Mouse (Mus musculus) MEL-GATA-1-ER (cell line): ENCODE results near the gene Gpm6a.

Experiments
- DNase-seq: peaks from one replicate; pipeline ENCODE4 v3.0.0-alpha.2; 2012; ENCODE audit warnings: low read depth; ENCODE audit errors: extremely low read depth

Gene Gpm6a

DNA sequence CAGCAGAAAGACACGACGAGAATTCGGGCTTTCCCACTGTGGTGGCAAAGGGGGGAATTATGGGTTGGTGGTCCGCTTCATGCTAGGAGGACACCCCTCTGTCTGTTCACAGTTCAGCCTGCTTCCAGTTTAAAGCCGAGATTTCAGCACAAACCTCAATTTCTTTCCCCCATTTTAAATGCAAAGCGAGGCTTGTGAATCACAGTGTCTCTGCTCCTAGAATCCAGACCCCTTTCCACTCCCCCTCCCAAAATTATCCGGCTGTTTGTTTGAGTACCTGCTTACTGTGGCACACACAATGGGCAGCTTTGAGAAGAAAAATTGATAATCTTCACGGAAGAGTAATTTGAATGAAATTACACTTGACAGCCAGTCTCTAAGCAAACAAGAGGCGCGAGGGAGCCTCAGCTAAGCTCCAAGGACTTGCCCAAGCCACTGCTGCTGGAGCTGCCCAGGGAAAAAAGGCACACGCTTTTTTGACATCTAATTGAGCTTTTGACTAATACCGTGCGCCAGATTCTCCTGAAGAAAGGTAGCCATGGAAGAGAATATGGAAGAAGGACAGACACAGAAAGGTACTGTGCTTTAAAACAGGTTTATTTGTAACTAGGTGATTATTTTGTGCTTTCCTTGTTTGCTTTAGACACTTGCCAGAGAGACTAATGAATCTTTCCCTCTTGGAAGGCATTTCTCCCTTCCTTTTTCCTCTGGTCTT is at the start of gene Gpm6a:
TSS of gene Gpm6a (plus strand) at position 103 of the 715 bp plus-strand sequence.
- DNase-seq: no peak

- no peak for DNase-seq
These were observed 41.8 kb upstream of the Gpm6a start for GRCm38 (mm10) chr8:54912891-54913290.

DNA sequence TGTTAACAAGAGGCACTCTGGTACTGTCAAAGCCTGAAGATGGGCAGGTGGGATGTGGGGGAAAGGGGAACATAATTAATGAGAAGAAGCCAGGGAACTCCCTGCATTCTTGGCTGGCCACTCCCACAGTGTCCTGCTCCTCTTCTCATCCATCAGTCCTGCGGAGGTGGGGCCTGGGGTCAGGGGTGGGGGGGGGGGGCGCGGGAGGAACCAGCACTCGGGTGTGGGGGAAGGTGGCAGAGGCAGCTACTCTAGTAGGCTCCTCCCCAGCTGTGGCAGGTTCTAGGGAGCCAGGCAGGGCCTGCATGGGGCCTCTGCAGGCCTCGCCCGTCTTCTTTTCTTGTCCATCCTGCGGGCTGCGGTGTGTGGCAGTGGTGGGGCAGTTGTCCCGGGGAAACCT is 36.9 kb upstream of the Gpm6a start:
- no peak for DNase-seq

DNA sequence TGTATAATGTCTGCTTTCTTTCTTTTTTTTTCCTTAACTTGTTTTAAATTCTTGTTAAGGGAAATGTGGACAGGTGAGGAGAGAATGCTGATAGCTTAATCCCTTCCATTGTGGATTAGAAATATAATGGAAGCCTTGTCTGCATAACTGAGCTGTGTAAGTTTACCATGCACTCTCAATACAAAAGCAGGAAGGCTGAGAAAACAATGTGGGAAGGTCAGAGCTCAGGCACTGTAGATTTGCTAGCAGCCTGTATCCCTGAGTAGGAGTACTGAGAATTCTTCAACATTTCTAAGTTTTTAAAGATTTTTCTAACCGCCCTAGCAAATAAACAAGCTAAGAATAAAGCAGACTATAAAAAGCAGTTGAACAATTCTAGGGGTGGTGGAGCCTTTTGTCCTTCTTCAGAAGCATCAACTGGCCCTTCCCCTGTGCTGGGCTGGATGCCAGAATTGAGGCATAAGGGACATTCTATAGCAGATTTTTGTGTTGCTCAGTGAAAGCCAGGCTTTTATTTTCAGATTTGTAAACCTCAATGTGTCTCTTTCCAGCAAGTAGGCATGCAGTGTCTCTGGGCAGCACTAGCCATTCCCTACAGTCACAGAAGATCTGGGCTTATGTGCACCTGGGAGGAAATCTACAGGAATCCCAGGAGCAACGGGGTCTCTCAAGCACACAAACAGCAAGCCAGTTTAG is 32.3 kb upstream of the Gpm6a start:
- no peak for DNase-seq

- DNase-seq: no peak
These were observed 29.7 kb upstream of the Gpm6a start for GRCm38 (mm10) chr8:54924936-54925335.

DNA sequence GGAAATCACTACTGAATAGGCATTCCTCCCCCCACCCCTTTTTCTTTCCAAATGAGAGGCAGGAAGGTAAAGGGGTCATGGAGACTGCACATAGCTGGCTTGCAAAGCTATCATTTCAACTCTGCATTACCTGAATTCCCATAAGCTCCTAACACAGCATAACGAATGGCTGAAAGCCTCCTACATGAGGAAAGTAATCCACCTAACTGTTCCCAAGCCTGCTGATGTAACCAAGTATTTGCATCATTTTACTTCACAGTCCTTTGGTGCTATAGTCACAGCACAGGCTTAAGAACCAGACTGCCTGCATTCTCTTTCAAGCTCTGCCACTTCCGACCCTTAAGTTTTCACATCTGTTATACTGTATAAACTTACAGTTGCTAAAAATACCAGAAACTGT is 22.3 kb upstream of the Gpm6a start:
- DNase-seq: no peak

GRCm38 (mm10) chr8:54953351-54953750 is 1.3 kb upstream of the Gpm6a start:
- no peak for DNase-seq

- DNase-seq: no peak
These were observed 613 bp upstream of the Gpm6a start for GRCm38 (mm10) chr8:54954030-54954429.

DNA sequence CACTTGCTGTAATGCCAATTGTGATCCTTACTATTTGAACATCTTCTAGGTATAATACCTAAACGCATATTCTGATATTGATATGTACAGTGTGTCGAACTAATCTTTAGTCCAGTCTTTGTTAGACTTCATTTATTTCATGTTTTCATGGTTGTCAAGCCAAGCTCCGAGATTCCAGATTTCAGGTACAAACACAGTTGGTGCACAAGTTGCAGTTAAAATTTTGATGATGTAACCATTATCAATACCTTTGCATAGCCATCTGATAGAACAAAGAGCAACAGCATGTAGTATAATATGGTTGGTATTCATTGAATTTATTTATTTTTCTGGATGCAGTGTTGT is 785 bp downstream of the Gpm6a start:
- no peak for DNase-seq

DNA sequence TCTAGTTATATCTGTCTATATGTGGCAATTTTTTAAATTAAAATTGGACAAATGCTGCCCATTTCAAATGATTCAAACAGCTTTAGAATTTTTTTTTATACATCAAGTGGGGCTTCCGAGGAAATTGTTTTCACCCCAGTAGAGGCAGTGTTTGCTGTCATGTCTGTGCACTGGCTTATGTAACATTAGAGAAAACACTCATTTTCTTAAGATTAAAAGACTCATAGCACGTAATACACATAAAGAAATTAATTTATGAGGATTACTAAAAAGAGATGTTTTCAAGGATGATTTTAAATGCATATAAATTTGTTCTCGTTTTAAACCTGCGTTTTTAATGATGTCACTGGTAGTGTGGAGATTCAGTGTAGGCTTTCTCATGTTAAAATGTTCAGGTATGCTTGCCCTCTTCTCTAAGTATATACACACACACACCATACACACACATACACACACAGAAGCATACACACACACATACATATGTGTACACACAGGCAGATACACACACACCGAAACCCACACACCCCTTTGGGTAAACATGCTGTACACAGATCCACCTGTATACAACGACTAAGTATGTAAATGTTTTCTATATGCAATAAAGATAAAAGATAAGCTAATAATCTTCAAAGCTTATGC is 1.4 kb downstream of the Gpm6a start:
- DNase-seq: no peak

DNA sequence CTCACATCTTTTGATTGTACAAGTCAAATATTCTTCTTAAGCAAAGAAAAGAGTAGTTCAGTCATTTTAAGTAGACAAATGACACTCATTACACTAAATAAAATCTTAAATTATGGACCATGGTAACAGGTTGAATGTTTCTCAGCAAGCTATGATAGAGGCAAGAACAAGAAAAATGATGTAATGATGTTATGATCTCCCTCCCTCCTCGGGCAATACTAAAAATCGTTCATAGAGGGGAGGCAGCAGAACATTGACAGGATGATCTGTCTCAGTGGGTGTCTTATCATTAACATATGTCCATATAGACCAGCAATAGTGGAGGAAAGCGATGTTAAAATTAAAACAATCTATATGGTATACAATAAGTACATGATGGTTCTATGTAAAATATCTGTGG is 2.1 kb downstream of the Gpm6a start:
- DNase-seq: no peak

GRCm38 (mm10) chr8:54957506-54957905 is 2.9 kb downstream of the Gpm6a start:
- no peak for DNase-seq

- DNase-seq: no peak
These were observed 6.9 kb downstream of the Gpm6a start for GRCm38 (mm10) chr8:54961571-54961970.

DNA sequence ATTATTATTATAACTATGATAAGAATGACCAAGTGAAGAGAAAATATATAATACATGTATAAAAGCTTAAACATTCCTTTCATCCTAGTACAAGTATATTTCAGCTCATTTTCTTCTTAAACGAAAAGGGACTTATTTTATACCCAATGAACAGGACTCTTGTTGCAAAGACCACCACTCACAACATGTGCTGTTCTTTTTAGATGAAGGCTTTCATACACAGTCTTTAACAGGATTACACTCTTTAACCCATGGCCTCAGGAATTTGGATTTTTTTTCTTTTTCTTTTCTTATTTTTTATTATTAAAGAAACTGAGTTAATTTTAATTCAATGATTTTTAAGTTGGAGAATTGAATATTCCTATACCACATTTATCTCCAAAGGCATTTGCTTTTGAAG is 20.4 kb downstream of the Gpm6a start:
- DNase-seq: no peak

GRCm38 (mm10) chr8:54975506-54975905 is 20.9 kb downstream of the Gpm6a start:
- no peak for DNase-seq

DNA sequence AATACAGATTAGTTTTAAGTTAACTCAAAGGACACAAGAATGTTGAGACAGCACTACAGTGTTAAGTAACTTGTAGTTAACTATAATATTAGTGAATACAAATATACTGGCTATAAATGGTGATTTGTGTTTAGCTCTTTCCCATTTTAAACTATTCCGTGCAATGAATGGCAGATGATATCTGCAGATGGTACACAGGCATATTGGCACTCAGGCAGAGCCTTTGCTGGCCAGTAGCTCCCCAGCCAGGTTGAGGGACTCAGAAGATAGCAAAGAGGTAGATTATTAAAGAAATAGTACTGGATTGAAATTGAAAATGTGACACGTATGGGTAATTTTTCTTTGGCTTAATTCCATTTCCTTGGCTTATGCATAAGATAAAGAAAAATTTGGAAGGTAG is 21.3 kb downstream of the Gpm6a start:
- no peak for DNase-seq

DNA sequence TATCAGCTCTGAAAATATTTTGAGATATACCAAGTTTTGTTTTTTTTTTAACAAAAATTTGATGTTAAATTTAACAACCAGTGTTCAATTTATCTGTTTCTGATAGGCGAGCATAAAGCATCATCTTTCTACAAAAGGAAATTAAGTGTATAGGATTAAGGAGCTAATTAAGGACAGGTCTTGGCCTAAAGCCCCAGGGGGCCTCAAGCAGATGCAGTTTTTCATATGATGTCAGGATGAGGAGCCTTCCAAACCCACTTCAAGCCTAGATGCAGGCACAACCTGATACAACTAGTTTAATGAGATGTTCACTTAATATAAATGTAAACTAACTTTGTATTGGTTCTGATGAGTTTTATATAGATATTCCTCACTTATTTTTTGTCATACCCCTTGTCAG is 22.0 kb downstream of the Gpm6a start:
- no peak for DNase-seq

- no peak for DNase-seq
These were observed 32.1 kb downstream of the Gpm6a start for GRCm38 (mm10) chr8:54986791-54987190.

DNA sequence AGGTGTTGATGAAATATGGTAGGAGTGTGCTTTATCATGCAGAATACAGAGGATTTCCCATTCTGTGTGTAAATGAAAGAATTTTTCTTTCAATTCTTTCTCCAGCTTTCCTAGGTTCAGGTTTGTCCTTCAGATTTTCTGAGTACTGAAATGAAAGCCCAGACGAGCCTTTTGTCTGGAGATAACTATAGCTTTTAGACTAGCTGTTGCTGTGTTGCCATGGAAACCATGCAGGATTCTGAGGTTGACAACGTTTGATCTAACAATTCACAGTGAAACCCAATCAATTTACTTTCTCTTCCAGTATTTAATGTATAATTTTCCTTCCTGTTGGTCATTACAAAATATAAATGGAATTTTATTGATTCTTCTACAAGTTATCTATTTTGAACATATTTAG is 34.5 kb downstream of the Gpm6a start:
- no peak for DNase-seq

- DNase-seq: no peak
These were observed 37.4 kb downstream of the Gpm6a start for GRCm38 (mm10) chr8:54991840-54992609.

- no peak for DNase-seq
These were observed 41.0 kb downstream of the Gpm6a start for GRCm38 (mm10) chr8:54995662-54996061.

- no peak for DNase-seq
These were observed 47.8 kb downstream of the Gpm6a start for GRCm38 (mm10) chr8:55002398-55002797.
